Mouse (Mus musculus): ENCODE measurements around the gene Gm13083.
"Not testable (repeated sequence)": the region's sequence is repeated elsewhere in the genome, so short reads cannot be mapped to it uniquely, and the experiment has no call there.

Gm13083 gene

DNA sequence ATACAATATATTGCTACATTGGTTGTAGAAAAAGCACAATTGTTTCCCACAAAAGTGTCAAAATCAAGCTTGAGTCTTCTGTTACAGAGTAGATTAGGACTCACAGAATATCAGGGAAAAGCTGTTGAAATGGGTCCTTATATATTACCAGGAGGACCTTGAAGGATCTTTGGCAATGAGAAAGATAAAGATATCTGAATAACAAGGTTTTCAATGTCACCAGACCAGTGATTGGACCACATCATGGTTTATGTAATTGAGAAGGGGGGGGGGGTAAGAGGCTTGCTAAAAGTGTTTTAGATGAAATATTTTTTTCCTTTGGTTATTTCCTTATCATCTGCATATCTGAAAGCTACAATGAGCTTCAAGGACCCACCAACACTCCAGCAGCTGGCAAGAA is at the start of gene Gm13083:
Gene Gm13083, plus strand, starts transcription at position 301 of the 400 bp plus-strand sequence.
- not testable (repeated sequence) for DNase-seq

DNA sequence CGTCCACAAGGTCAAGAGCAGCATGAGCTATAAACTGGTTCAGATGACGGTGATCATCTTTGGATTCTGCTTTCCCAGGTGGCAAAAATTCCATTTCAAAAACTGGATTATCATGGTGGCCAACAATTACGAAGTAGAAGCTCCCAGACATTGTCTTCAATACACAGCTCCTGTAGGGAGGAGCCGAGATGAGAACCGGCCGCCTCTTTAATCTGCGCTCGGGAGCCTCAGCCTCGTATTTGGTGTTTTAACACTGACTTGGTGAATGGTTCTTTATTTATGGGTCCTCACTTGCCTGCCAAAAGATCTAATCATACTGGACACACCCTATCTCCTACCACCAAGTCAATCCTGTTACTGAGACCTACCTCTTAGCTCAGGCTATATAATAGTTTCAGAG is 2.9 kb upstream of the Gm13083 start:
- not testable (repeated sequence) for DNase-seq

DNA sequence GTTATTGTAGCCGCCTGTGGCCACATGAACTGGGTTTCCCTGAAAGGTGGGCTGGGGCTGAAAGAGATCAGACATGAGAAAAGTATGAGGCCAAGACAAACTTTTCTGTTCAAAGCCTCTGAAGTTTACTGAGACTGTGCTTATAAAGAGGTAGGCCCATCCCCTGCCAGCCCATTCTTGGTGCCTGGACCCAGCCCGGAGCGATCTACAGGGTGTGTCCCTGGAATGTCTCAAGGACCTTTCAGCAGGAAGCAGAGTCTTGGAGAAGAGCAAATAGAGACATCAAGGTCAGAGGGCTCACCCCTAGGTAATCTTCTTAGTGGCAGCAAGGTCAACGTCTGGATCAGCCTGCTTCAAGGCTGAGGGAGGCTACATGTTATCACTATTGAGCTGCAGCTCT is 3.3 kb downstream of the Gm13083 start:
- DNase-seq, result not testable (repeated sequence)

DNA sequence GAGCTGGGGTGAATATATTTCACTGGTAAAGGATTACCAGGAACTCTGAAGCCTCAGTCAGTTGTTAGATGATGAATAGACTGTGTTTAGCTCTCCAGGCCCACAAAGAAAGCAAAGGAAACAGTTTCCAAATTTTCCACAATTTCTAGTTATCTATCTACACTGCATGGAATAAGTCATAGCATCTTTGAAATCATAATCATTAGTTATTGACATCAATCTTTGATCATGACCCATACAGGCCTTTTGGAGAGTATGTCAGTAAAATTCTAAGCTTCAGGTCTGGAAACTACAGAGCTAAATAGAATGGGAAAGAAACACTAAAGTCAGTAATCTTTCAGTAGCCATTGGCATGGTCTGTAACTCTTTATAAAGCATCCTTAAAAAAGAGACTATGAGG is 42.3 kb downstream of the Gm13083 start, which contains the start of gene Gm13088:
Gene Gm13088, minus strand, starts transcription at position 101 of the 400 bp plus-strand sequence.
- not testable (repeated sequence) for DNase-seq
